Mouse (Mus musculus): ENCODE results near the gene Myt1l.

Gene Myt1l

DNA sequence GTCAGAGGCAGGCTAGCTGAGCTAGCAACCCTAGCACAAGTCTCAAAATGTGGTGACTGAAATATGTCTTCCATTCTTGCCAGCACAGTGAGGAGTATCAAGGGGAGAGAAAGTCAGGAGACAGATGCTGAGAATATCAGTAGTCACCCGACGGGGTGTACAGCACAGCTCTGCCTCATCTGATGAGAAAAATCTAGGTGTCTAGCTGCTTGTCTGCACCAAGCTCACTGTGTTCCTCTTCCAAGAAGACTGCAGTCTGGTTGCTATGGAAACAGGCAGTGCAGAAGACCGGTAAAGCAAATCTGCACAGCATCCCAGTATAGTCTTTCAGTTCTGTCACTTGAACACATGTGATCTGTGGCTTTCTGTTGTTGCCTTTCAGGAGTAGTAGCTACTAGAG lies 294.0 kb downstream of the Myt1l start:
- DNase-seq = peak; percentile 35 to 50

- DNase-seq = no peak
Measured at GRCm38 (mm10) chr12:29823766-29824417, 295.7 kb downstream of the Myt1l start.

DNA sequence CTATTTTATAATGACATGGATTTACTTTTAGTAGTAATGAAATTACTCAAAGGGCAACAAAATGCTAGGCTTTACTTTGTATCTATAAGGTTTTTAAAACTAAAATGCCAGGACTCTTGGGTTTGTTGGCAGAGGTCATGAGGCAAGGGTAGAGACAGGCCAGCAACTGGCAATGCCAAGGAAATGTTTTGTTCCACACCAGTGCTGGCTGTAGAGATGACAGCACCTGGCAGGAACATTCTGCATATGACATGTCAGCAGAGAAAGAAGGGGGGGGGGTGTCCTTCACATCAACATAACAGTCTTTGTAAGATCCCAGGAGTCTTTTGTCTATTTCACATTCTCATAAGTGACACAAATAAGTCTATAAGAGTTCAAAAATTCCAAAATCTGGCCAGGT lies 302.4 kb downstream of the Myt1l start:
- DNase-seq = no peak

- DNase-seq = peak; percentile 55 to 68
Measured at GRCm38 (mm10) chr12:29831356-29831755, 303.2 kb downstream of the Myt1l start.

- DNase-seq = peak; percentile 67 to 73
Measured at GRCm38 (mm10) chr12:29837301-29837791, 309.2 kb downstream of the Myt1l start.

GRCm38 (mm10) chr12:29838421-29838820 lies 310.2 kb downstream of the Myt1l start:
- DNase-seq = no peak

DNA sequence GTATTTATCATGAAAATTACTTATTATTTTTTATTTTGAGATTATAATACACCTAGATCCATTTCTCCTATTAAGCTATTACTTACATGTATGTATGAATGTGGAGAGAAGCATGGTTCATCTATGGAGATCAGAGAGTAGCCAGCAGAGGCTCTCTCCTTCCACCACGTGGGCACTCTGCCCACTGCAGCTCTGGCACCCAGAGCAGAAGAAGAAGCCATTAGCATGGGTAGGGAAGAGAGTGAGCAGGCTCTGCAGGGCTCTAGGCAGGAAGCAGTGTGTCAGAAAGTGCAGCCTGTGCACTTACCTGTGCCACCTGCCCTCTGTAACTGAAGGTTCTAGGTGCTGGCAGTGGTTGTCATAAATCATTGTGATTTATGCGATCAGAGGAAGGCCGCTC lies 321.8 kb downstream of the Myt1l start:
- DNase-seq = peak; percentile 66 to 69

GRCm38 (mm10) chr12:29854151-29854585 lies 326.0 kb downstream of the Myt1l start:
- DNase-seq = peak in 1 of 2 experiments; percentile 55

DNA sequence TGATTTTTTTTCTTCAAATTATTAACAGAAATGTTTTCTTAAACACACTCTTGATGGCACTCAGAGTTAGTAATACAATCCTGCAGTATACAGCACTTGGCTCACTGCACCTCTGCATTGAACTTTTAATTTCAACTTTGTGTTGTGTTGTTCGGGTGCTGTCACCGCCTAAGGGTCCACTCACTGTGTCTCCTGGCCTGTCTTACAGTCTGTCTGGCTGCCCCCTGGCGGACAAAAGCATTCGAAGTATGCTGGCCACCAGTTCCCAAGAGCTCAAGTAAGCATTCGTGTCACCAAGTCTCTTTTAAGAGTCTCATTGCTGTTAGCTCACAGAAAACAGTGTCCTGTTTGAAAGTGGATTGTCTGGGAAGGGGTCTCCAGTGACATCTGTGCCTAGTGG lies 326.8 kb downstream of the Myt1l start:
- peak; percentile 76 to 83 for DNase-seq

- peak in 1 of 2 experiments; percentile 72 for DNase-seq
Measured at GRCm38 (mm10) chr12:29860986-29861385, 332.8 kb downstream of the Myt1l start.

DNA sequence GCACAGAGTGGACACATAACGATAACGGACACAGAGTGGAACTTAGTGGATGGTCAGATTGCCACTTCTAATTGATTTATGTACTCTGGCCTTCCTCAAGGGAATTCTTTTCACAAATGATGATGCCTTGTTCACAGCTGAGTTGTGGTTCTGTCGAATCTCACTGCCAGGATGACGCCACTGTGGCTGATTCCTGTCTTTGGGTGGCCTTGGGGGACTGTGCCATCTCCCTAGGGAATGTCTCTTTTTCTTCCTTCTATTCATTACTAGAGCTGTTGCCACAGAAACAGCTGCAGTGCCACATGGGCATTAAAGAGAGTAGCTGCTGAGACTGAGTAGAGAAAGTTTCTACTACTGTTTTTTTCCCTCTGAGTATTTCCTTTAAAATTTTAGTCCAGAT lies 340.1 kb downstream of the Myt1l start:
- DNase-seq = no peak

GRCm38 (mm10) chr12:29868781-29869180 lies 340.6 kb downstream of the Myt1l start:
- DNase-seq = peak; percentile 57 to 68

GRCm38 (mm10) chr12:29872156-29872815 lies 344.1 kb downstream of the Myt1l start:
- DNase-seq = peak; percentile 92

DNA sequence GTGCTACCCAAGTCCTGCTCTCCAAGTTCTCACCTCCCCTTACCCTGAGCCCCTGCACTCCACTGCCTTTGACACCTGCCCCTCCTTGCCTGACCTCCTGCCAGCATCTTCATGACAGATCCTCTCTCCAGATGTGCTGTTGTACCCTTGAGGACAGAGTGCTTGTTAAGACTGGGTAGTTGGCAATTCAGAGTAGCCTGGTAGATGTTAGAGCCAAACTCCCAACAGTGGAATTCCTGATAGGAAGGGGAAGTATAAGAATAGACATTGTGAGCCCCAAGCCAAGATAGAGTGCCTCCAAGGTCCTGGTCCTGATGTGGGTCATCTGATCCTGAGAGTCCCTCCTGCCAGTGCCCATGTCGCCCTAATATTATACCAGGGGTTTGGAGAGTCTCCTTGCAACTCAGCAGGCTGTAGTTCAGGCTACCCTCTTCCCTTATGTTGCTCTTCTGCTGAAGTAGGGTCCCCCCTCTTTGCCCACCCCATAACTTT lies 345.1 kb downstream of the Myt1l start:
- DNase-seq = no peak

- peak; percentile 71 to 84 for DNase-seq
Measured at GRCm38 (mm10) chr12:29877977-29878376, 349.8 kb downstream of the Myt1l start.

DNA sequence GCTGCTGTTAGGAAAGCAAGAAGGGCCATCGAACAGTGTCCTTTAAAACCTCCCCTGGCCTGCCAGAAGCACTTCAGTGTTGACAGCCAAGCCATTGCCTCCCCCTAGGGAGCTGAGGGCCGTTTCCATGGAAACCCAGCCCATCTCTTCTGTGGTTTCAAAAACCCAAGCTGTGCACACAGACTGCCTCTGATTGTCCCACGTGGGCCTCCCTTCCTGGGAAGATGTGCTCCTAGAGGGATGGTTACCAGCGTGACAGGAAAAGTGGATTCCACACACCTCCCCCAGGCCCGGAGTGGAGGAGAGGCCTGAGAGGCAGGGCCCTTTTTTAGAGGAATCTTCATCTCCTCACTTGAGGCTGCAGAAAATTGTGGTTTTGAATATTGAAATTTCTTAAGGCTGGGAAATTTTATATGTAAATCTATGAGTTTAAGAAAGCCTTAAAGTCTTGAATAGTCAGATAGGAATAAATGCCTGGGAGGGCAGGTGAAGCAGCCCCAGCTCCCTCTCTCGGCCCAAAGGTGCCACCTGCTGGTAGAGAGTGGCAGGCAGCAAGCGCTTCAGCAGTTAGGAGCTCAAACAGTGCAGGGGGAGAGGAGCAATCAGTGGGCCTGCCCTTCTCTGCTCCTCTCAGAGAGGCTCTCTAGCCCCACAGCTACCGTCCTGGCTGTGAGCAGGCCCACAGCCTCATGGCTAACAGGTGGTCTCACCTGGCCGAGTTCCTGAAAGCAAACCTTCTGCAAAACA lies 354.9 kb downstream of the Myt1l start:
- DNase-seq = peak; percentile 94 to 95

- DNase-seq = peak; percentile 91 to 92
Measured at GRCm38 (mm10) chr12:29884376-29884775, 356.2 kb downstream of the Myt1l start.

DNA sequence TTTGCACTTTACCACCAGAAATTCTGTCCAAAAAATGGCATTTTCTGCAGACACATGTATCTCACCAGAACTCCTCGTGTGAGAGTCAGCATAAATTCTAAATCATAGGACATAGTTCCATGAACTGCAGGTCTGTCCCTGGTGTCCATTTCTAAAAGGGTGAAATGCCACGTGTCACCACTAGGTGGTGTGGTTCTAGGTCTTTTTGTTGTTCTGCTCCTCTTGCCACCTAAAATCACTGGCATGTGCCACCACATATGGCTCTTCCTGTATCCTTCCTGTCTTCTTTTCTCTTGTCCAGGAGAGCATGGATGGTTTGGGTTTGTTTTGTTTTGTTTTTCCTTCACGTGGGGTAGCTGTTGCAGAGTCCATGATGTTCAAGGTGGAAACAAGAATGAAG lies 366.5 kb downstream of the Myt1l start:
- DNase-seq = peak; percentile 71 to 79

DNA sequence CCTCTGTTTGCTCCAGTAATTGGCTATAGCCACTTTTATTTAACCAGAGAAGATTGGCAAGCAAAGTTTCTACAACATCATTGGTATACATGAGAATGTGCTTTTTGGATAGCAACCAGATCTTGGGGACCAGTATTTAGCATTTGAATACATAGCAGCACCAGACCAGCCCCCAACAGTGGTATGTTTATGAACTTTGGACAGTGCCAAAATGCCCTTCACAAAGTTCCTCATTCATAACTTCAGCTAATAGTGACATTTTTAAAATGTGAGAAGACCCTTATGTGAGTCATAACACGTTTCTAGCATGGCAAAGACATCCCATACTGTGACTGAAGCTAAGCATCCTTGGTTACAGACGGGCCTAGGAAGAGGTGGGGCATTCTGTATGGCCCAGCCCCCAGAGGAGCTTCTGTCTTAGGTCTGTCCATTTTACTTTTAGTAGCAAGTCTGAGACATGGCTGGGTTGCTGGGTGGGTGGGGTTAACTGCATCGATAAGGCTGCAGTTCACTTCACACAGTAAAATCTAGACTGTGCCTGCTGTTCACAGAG lies 369.4 kb downstream of the Myt1l start:
- no peak for DNase-seq

GRCm38 (mm10) chr12:29904101-29904874 lies 376.1 kb downstream of the Myt1l start:
- DNase-seq = peak; percentile 46 to 65

DNA sequence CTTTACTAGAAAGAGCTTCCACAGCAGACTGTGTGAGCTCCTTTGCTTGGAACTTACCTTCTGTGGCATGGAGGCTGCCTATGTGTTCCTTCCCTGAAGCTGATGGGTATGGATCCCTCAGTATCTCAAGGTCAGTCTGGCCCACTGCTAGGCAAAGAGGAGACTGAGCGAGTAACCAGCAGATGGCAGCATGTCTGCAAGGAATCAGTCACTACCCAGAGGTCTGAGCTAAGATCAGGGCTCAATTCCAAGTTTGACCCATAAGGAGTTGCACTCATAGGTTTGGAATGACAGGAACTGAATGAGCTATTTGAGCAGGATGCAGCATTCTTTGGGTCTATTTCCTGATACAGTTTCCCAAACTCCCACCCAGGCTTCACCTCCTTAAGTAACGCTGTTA lies 378.9 kb downstream of the Myt1l start:
- peak; percentile 64 to 73 for DNase-seq

GRCm38 (mm10) chr12:29916139-29916538 lies 388.0 kb downstream of the Myt1l start:
- DNase-seq = no peak

All from cerebellum, postnatal 14 days (tissue).